Mouse (Mus musculus) heart, adult 2 months (tissue): ENCODE data around the gene Marcks.

ENCODE experiments used
- CTCF ChIP-seq: fragments of 200-600 bp; IDR thresholded peaks from 2 replicates; pipeline ENCODE4 v1.8.1; 2022; ENCODE audit warnings: antibody characterized with exemption, mild to moderate bottlenecking, moderate library complexity
- EP300 ChIP-seq: fragments of 200-500 bp; IDR thresholded peaks from 2 replicates; pipeline ENCODE4 v1.6.1; 2011; ENCODE audit warnings: low read depth, low read length, control low read depth; ENCODE audit not compliant: insufficient read depth
- POLR2A ChIP-seq: fragments of 200-500 bp; IDR thresholded peaks from 2 replicates; pipeline ENCODE4 v1.6.1; 2011; ENCODE audit warnings: mild to moderate bottlenecking, low read depth, low read length, control low read depth; ENCODE audit not compliant: insufficient read depth

DNA sequence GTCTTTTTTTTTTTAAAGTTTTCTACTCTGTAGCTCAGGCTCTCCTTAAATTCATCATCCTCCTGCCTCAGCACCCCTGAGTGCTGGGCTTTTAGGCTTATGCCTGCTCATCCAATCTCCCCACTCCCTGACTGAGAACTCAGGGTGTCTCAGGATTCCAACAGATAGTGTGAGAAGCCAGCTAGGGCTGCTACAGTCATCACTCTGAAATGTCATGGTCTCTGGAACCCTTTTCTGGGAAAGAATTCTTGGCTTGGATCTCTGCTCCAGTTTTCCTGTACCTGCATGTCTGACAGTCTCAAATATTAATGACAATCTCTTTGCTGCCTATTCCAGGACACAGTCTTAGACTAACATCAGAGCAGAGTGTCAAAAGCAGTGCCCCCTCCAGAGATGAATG, 45.4 kb downstream of the Marcks start:
- TF ChIP-seq POLR2A (no peak), CTCF (no peak), EP300 (no peak)
